Mouse (Mus musculus) testis, adult 2 months (tissue): ENCODE results near the gene Gprc5c.

Experiments used
- CTCF ChIP-seq: fragments of 200-500 bp; IDR thresholded peaks from 2 replicates; pipeline ENCODE4 v1.5.1; 2012; ENCODE audit warnings: low read depth, mild to moderate bottlenecking, inconsistent platforms, low read length, moderate library complexity; ENCODE audit not compliant: control insufficient read depth, insufficient read depth, insufficient replicate concordance
- POLR2A ChIP-seq: fragments of 200-500 bp; IDR thresholded peaks from 2 replicates; pipeline ENCODE4 v1.6.1; 2012; ENCODE audit warnings: low read depth, mild to moderate bottlenecking, inconsistent platforms, low read length, moderate library complexity; ENCODE audit not compliant: control insufficient read depth

- TF ChIP-seq CTCF, result no peak
- TF ChIP-seq POLR2A, result no peak
These were observed 49.0 kb upstream of the Gprc5c start for GRCm38 (mm10) chr11:114801906-114802305.
